Mouse (Mus musculus): Measurements from ENCODE around the gene Tecpr2.

Tecpr2 gene

DNA sequence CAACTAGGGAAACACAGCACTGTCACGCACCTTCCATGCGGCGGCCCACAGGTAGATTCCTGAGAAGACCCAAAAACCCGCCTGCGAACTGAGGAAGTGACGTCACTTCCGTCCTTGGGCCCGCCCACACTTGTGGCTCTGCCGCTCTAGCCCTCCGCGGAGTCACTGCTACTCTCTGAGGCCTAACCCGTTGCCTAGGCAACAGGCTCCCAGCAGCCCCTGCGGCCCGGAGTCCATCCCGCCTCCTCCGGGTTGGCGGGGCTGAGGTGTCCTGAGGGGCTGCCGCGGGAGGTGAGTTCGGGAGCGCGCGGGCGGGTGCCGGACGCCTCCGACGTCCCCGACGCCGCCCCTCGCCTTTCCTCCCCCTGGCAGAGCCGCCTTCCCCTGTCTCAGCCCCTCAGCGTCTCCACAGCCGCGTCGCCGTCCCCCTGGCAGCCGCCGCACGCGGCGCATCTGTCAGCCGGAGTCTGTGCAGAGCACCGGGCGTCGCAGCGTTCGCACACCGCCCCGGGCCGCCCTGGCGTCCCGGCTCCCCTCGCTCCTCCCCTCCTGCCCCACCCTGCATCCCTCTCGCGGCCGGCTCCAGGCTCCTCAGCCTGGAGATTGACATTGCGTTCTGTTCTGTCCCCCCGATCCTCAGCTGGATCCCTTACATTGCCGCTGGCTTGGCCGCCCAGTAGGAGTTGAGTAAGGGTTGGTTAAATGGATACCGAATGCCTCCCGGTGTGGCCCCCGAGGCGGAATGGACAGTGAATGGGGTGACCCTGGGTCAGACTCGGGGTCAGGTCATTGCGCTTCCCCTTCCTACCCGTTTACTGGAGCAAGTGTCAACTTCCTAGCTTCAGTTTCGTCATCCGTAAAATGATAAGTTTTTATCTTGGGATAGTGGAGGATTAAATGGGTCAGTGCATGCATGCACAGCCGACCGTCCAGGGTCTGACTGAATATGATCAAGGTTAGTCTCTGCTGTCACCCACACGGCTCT is at the start of gene Tecpr2, which contains the start of gene Cinp:
Tecpr2 (plus strand) TSS at position 229 of the 985 bp plus-strand sequence.
Cinp (minus strand) TSS at position 110 of the 985 bp plus-strand sequence.
- peak; percentile 98 for DNase-seq

DNA sequence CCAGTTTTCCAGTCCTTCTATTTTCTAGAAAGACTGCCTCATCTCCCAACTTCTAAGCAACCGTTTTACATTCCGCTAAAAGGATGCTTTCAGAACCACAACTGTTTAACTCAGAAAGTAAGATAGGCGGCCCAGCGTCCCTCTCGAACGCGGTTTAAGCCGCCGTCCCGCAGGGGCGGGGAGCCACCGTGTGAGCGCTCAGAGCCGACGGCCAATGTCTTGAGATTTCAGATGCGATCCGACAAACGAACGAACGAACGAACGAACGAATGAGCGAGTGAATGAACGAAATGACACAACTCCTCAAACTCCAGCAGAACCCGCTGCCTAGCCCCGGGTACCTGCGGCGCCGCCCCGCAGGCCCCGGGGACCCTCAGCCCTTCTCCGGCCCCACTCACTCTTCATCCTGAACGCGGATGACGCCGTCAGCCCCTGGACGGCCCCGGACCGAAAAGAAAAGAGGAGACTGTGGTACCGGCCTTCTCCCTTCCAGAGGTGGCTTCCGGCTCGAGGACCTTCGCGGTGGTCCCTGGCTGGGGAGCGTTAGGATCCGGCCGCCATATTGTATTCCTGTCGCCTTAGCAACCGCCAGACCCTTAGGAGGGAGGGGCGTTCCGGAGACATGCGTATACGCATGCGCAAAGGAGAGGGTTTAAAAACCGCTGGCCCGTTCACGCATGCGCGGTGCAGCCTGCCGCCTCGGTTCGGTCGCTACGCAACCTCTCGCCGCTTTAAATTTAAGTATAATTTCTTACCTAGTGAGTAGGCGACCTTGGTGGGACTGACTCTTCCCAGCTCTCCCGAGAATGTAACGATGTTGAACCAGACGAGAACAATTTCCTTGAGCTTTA is 48.5 kb upstream of the Tecpr2 start, which contains the start of gene Mok:
Mok (minus strand) TSS at position 592 of the 851 bp plus-strand sequence.
- peak; percentile 96 for DNase-seq

DNA sequence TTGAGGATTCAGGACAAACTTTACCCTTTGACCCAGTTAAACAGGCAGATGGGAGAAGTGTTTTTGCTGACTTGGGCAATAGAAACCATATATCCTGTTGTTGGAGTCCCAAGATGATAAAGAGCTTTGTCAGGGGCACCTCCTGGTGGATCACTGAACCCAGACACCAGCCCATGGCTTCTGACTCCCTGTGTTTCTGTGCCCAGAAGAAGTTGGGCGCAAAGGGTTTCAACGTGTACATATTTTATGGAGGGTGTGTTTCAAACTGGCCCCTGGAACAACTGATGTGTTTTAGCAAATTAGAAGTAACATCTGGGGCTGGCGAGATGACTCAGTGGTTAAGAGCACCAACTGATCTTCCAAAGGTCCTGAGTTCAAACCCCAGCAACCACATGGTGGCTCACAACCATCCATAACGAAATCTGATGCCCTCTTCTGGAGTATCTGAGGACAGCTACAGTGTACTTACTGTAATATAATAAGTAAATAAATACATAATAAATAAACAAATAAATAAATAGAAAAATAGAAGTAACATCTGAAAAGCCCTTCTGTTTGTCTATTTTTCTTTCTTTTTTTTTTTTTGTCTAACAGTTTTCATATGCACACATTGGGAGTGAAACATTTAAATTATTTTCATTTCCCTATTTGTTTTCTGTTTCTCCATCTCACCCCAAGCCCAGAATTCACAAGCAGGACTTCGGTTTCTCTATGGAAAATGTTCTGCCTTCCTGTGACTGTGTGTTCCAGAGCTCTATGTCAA is 47.2 kb upstream of the Tecpr2 start:
- DNase-seq: no peak

- peak; percentile 91 for DNase-seq
These were observed 45.6 kb upstream of the Tecpr2 start for GRCm38 (mm10) chr12:110843194-110844048.

DNA sequence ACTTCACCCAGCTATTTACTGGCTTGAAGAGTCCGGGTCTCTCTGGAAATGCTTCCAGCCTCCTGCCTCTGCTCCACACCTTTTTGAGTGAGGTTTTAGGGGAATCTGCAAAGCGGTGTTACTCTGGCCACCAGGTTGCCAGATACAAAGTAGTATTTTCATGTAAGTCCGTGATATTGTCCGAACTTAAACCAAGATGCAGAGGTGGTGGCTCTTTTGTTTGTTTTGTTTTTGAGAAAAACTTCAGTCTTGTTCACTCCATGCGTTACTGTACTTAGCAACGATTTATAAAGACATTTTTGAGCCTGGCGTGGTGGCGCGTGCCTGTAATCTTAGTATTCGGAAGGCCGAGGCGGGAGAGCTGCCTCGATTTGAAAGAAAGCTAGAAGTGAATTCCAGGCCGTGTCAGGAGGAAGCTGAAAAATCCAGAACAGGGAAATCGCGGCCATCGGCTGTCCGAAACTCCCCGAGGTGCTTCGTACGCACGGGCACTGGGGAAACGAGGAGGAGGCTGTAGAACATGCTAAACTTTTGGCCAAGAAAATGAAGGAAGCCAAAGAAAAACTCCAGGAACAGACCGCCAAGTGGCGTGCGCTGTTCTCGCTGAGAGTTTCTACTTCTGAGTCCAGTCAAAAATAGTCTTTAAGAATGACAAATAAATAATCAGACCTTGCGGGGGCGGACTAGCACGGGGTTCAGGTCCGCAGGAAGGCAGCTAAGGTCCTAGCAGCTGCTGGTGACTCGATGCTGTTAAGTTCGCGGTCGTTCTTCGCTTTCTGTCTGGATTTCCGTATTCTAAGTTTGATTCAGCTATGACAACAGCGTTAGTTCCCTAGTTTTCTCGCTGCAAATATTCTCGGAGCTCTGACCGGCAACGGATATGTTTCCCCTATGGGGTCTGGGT is 44.6 kb upstream of the Tecpr2 start:
- peak; percentile 52 for DNase-seq

DNA sequence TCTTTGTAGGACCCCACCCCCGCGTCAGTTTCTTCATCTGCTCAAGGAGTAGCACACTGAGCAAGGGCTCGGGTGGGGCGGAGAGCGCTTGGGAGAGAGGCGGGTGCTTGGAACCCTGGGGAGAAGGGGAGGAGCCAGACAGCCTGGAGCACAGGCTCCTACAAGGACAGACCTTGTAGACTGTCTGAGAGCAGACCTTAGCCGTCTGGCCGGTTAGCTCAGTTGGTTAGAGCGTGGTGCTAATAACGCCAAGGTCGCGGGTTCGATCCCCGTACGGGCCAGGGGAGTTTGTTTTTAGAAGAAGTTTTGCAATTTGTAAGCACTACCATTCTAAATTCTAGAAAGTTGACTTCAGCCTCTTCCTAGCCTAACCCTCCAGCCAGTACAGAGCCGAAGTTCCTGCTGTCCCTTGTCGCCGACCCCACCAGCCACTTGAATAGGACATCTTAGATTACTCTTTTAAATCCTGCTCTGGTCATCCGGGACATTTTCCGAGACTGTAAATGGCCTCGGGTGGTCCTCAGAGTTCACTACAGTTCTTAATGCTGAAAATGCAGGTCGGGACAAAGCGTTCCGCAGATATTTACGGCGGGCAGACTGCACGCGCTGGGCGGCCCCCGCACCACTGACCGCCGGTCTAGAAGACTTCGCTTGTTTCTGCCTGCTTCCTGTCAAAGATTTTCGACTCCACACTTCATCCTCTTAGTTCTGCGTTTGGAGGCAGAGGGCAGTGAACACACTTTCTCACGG is 43.8 kb upstream of the Tecpr2 start:
- DNase-seq: peak; percentile 94

- no peak for DNase-seq
These were observed 42.8 kb upstream of the Tecpr2 start for GRCm38 (mm10) chr12:110846191-110846765.

GRCm38 (mm10) chr12:110850010-110850928 is 38.8 kb upstream of the Tecpr2 start, which contains the start of gene Zfp839:
Gene Zfp839 (plus strand): TSS chr12:110850253.
- peak; percentile 93 for DNase-seq

DNA sequence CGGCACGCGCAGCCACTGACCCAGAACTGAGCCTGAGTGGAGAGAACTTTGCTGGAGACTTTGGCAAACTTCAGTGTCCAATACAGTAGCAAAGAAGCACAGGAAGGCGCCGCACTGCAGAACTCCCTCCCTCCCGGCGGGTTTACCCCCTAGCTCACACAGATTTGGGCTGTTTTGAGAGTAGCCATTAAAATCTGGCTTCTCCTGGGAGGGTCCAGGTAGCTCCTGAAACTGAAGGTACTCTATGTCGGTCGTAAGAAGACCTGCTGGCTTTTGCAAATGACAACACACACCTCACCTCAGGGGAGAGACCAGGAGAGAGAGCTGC is 38.2 kb upstream of the Tecpr2 start:
- DNase-seq: no peak

DNA sequence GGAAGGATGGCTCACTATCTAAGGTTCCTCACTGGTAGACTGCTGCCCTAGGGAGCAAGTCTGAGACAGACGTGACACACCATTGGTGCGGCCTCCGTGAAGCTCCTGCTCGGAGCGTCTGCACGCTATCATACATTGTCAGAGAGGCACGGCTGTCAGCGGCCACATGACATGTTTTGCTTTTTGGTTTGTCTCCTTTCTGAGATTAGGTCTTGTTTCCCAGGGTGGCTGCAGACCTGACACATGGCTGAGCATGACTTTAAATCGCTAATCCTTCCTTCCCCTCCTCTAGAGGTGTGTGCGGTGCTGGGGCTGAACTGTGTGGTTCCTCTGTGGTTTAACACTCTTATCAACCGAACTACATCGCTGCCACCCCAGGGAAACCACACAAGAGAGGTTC is 37.6 kb upstream of the Tecpr2 start:
- DNase-seq: no peak

DNA sequence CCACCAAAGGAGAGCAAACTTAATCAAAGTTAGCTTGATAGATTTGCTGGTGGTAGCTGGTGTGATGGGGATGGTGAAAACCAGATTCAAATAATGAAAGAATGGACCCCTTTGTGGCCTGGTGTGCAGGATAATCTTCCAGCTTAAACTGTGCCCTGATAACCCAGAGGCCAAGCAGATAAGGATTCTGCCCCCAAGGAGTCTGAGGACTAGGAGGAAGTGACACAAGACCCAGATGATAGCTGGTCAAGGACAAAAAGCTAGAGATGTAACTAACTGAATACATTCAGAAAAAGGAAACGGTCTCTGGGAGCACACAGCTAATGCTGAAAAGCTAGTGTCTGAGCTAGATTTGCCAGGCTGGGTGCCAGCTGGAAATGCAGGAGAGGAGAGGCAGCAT is 37.1 kb upstream of the Tecpr2 start:
- DNase-seq: no peak

DNA sequence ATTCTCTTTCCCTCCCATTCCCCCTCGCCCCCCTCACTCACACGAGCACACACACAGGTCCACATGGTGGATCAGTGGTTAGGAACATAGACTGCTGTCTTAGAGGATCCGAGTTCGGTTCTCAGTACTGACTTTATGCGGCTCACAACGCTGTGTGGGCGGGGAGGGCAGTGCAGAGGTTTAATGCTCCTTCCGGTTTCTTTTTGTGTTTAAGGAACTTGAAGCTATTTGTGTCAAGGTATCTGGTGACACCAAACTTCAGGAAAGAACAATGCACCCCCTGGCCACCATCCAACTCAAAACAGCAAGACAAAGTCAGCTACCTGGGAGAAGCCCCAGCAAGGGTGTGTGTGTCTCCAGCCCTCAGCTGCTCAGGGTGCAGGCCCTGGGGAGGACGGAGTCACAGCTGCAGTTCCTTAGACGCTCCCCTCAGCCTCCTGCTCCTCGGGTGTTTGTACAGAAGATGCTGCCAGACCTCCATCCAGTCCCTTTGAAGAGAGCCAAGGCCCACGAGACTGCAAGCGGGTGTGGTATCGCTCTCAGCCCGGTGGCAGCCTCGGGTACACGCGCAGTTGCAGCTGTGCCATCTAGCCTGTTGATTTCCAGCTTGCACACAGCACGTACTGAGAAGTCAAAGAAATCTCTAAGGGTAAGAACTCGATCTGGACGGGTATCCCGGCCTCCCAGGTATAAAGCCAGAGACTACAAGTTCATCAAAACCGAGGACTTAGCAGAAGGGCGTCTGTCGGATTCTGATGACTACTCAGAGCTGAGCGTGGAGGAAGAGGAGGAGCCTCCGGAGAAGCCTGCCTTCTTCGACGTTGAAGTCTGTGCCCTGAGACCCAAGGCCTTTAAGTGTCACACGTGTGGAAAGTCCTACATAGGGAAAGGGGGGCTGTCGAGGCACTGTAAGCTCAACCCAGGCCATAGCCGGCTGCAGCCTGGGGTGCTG is 34.0 kb upstream of the Tecpr2 start:
- no peak for DNase-seq

DNA sequence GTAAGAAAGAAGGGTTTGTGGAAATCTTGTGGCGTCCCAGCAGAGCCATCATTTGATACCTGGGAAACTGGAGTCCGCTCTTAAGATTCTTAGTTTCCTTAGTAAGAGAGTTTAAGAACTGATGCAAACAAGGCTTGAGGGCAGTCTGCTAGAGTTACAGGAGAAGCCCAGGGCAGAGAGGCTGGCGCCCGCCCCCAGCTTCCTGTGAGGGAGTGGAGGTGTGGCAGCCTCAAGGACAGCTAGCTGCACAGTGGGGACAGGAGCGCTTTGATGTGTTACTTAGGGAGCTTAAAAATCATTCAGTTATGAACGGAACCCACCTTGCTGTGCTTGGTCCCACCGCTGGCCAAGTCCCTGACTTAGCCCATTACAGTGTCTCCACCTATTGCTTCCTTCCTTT is 31.9 kb upstream of the Tecpr2 start:
- DNase-seq: no peak

GRCm38 (mm10) chr12:110858681-110859080 is 30.4 kb upstream of the Tecpr2 start:
- DNase-seq: peak; percentile 35

- DNase-seq: no peak
These were observed 28.8 kb upstream of the Tecpr2 start for GRCm38 (mm10) chr12:110860293-110860692.

DNA sequence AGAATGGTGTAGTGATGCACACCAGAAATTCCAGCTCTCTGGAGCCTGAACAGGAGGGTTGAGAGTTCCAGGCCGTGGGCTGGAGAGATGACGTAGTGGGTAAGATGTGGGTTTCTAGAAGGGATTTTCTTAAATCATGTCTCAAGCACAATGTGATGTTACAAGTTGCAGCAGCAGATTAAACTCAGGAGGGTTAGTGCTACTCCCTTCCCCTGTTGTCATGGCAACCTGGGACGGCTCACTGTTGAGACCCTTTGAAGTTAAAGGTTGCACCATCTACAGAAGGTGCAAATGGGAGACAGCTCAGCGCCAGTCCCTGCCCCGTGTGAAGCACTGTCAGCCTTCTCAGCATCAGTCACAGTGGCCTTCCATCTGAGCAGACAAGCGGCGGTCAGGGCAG is 27.8 kb upstream of the Tecpr2 start:
- no peak for DNase-seq

DNA sequence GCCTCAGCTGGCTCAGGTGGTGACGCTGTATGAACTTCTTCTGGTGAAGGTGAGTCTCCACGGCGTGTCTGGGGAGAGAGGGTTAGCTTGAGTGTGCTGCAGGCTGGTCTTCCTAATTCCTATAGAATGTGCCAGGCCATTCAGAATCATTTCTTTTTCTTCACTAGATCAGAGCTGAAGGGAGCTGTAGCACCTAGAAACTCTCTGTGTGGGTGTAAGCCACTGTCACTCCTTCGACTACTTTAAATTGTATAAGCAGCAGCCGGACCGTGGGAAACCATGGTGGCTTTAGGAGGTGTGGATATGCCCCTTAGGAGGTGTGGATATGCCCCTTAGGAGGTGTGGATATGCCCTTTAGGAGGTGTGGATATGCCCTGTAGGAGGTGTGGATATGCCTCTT is 25.1 kb upstream of the Tecpr2 start:
- DNase-seq: no peak

All from kidney, postnatal 10 days (tissue).